Mouse (Mus musculus): Measurements from ENCODE around the gene Abcc4. TPM values are rescaled to one million over a fixed set of nuclear protein-coding genes. Genes with fewer than 3 reads are reported as not detected.

The Abcc4 gene
- total and polyA plus RNA-seq, 3 experiments, result 5.7 to 9.8 (median 9.1) TPM

- Histone ChIP-seq H3K9ac (ENCODE audit: low read depth, low read length) (no peak overlapping the region), H3K4me3 (no peak overlapping the region), H3K79me2 (replicated peaks; ENCODE audit: control insufficient read depth, insufficient read depth, low read length) (no peaks in the 10 kb centered on the region), H3K4me1 (ENCODE audit: control insufficient read depth, insufficient read depth, low read length) (no peaks in the 10 kb centered on the region), H3K27me3 (ENCODE audit: control insufficient read depth, insufficient read depth, low read length) (no peaks in the 10 kb centered on the region), H3K27ac (no peak overlapping the region), H3K36me3 (ENCODE audit: control insufficient read depth, insufficient read depth, low read length) (no peaks in the 10 kb centered on the region)
- TF ChIP-seq CTCF (IDR thresholded peaks at IDR 0.05) (no peak), EP300 (IDR thresholded peaks at IDR 0.05; ENCODE audit: insufficient read depth, low read depth, low read length) (no peak), POLR2A (IDR thresholded peaks at IDR 0.05; ENCODE audit: insufficient read depth, low read depth, low read length) (no peak)
- DNase-seq, result no peak
- intact Hi-C loops (cut with DNase I), result no loop called here
- WGBS, result 55% methylated on average over 9 of the region's 9 CpGs
Measured at GRCm38 (mm10) chr14:118606476-118606875, 99.5 kb downstream of the Abcc4 start.

GRCm38 (mm10) chr14:118604903-118605302 lies 101.1 kb downstream of the Abcc4 start:
- Histone ChIP-seq H3K27me3 (ENCODE audit: control insufficient read depth, insufficient read depth, low read length) (no peaks in the 10 kb centered on the region), H3K36me3 (ENCODE audit: control insufficient read depth, insufficient read depth, low read length) (no peaks in the 10 kb centered on the region), H3K79me2 (replicated peaks; ENCODE audit: control insufficient read depth, insufficient read depth, low read length) (no peaks in the 10 kb centered on the region), H3K4me1 (ENCODE audit: control insufficient read depth, insufficient read depth, low read length) (no peaks in the 10 kb centered on the region), H3K4me3 (no peak overlapping the region), H3K27ac (no peak overlapping the region), H3K9ac (ENCODE audit: low read depth, low read length) (no peak overlapping the region)
- TF ChIP-seq CTCF (IDR thresholded peaks at IDR 0.05), result peak; percentile 18
- TF ChIP-seq POLR2A (IDR thresholded peaks at IDR 0.05; ENCODE audit: insufficient read depth, low read depth, low read length), result no peak
- 93% methylated on average over 2 of the region's 2 CpGs for WGBS
- intact Hi-C loops (cut with DNase I), result no loop called here
- DNase-seq, result no peak

GRCm38 (mm10) chr14:118602031-118602430 lies 104.0 kb downstream of the Abcc4 start:
- DNase-seq, result no peak
- intact Hi-C loops (cut with DNase I), result no loop called here
- Histone ChIP-seq H3K4me1 (ENCODE audit: control insufficient read depth, insufficient read depth, low read length) (no peaks in the 10 kb centered on the region), H3K27me3 (ENCODE audit: control insufficient read depth, insufficient read depth, low read length) (no peaks in the 10 kb centered on the region), H3K4me3 (no peak overlapping the region), H3K27ac (no peak overlapping the region), H3K36me3 (ENCODE audit: control insufficient read depth, insufficient read depth, low read length) (no peaks in the 10 kb centered on the region), H3K9ac (ENCODE audit: low read depth, low read length) (no peak overlapping the region), H3K79me2 (replicated peaks; ENCODE audit: control insufficient read depth, insufficient read depth, low read length) (no peaks in the 10 kb centered on the region)
- TF ChIP-seq CTCF (IDR thresholded peaks at IDR 0.05) (no peak), EP300 (IDR thresholded peaks at IDR 0.05; ENCODE audit: insufficient read depth, low read depth, low read length) (no peak), POLR2A (IDR thresholded peaks at IDR 0.05; ENCODE audit: insufficient read depth, low read depth, low read length) (no peak)
- WGBS, result 42% methylated on average over 8 of the region's 8 CpGs

DNA sequence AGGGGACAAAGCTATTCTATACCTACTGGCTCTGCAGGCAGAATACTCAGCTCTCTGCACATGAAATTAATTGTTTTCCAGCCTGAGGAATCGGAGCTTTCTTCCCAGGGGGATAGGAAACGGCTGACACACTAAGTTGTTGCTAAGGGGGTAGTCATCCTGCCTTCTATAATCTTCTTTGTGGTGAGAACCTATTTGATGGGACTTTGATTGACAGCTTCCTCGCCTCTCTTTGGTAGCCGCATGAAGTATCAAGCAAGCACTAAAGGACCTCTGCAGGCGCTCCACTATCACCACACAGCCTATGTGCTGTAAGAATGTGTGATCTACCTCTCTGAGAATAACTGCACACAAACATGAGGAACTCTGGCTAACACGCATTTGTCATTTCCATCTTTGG lies 105.3 kb downstream of the Abcc4 start:
- Histone ChIP-seq H3K4me1 (ENCODE audit: control insufficient read depth, insufficient read depth, low read length) (no peaks in the 10 kb centered on the region), H3K27ac (no peak overlapping the region), H3K27me3 (ENCODE audit: control insufficient read depth, insufficient read depth, low read length) (no peaks in the 10 kb centered on the region), H3K9ac (ENCODE audit: low read depth, low read length) (no peak overlapping the region), H3K36me3 (ENCODE audit: control insufficient read depth, insufficient read depth, low read length) (no peaks in the 10 kb centered on the region), H3K79me2 (replicated peaks; ENCODE audit: control insufficient read depth, insufficient read depth, low read length) (no peaks in the 10 kb centered on the region), H3K4me3 (no peak overlapping the region)
- DNase-seq, result no peak
- intact Hi-C loops (cut with DNase I), result no loop called here
- TF ChIP-seq EP300 (IDR thresholded peaks at IDR 0.05; ENCODE audit: insufficient read depth, low read depth, low read length) (no peak), POLR2A (IDR thresholded peaks at IDR 0.05; ENCODE audit: insufficient read depth, low read depth, low read length) (no peak), CTCF (IDR thresholded peaks at IDR 0.05) (no peak)
- 72% methylated on average over 6 of the region's 6 CpGs for WGBS

GRCm38 (mm10) chr14:118598757-118599156 lies 107.3 kb downstream of the Abcc4 start:
- no peak overlapping the region for H3K9ac ChIP-seq (ENCODE audit: low read depth, low read length)
- H3K4me3 ChIP-seq, result no peak overlapping the region
- 90% methylated on average over 3 of the region's 3 CpGs for WGBS
- H3K27ac ChIP-seq, result no peak overlapping the region
- intact Hi-C loops (cut with DNase I), result no loop called here
- no peaks in the 10 kb centered on the region for H3K4me1 ChIP-seq (ENCODE audit: control insufficient read depth, insufficient read depth, low read length)
- DNase-seq, result no peak
- no peaks in the 10 kb centered on the region for H3K79me2 ChIP-seq (replicated peaks; ENCODE audit: control insufficient read depth, insufficient read depth, low read length)
- no peaks in the 10 kb centered on the region for H3K36me3 ChIP-seq (ENCODE audit: control insufficient read depth, insufficient read depth, low read length)
- TF ChIP-seq POLR2A (IDR thresholded peaks at IDR 0.05; ENCODE audit: insufficient read depth, low read depth, low read length) (no peak), CTCF (IDR thresholded peaks at IDR 0.05) (no peak), EP300 (IDR thresholded peaks at IDR 0.05; ENCODE audit: insufficient read depth, low read depth, low read length) (no peak)
- no peaks in the 10 kb centered on the region for H3K27me3 ChIP-seq (ENCODE audit: control insufficient read depth, insufficient read depth, low read length)

DNA sequence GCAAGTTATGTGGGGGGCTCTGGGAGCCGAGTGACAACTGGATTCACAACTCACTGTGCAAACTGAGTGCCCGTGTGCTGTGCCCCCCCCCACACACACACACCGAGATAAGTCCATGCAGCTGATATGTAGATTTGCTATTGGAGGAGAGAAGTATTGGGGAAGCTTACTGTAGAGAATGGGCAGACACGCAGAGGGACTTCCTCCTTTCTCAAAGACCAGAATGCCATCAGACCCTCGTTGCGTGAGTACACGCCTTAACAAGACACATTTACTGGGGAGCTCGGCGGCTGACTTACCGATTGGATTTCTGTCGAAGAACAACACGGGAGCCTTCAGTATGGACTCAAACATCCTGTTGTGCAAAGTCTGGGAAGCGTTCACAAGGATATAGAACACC lies 111.6 kb downstream of the Abcc4 start:
- H3K4me1 ChIP-seq (ENCODE audit: control insufficient read depth, insufficient read depth, low read length), result no peaks in the 10 kb centered on the region; the same call in 1 of the 2 replicates
- WGBS, result 40% methylated on average over 13 of the region's 13 CpGs
- peak overlapping the region; percentile 59 for H3K27ac ChIP-seq
- intact Hi-C loops (cut with DNase I), result loop anchor here (5.0 kb wide), 4 partner anchors 42 to 587 kb away; no protein-coding TSS in a partner anchor
- H3K27me3 ChIP-seq (ENCODE audit: control insufficient read depth, insufficient read depth, low read length), result no peaks in the 10 kb centered on the region
- TF ChIP-seq CTCF (IDR thresholded peaks at IDR 0.05) (no peak), POLR2A (IDR thresholded peaks at IDR 0.05; ENCODE audit: insufficient read depth, low read depth, low read length) (no peak), EP300 (IDR thresholded peaks at IDR 0.05; ENCODE audit: insufficient read depth, low read depth, low read length) (no peak)
- H3K79me2 ChIP-seq (replicated peaks; ENCODE audit: control insufficient read depth, insufficient read depth, low read length), result no peaks in the 10 kb centered on the region
- peak in 1 of 2 experiments; percentile 5 for DNase-seq
- no peaks in the 10 kb centered on the region for H3K36me3 ChIP-seq (ENCODE audit: control insufficient read depth, insufficient read depth, low read length)
- H3K9ac ChIP-seq (ENCODE audit: low read depth, low read length), result peak overlapping the region; percentile 1; the same call in 1 of the 2 replicates
- peak overlapping the region; percentile 36 for H3K4me3 ChIP-seq

All from heart, adult 2 months (tissue).